Mouse (Mus musculus) brain, embryonic 18.5 days (tissue): ENCODE results near the gene Ppfia4.

Source experiments
- DNase-seq: peaks from one replicate; pipeline ENCODE4 v3.0.0-alpha.2; 2012; ENCODE audit warnings: low read depth, low spot score

Ppfia4 gene

DNA sequence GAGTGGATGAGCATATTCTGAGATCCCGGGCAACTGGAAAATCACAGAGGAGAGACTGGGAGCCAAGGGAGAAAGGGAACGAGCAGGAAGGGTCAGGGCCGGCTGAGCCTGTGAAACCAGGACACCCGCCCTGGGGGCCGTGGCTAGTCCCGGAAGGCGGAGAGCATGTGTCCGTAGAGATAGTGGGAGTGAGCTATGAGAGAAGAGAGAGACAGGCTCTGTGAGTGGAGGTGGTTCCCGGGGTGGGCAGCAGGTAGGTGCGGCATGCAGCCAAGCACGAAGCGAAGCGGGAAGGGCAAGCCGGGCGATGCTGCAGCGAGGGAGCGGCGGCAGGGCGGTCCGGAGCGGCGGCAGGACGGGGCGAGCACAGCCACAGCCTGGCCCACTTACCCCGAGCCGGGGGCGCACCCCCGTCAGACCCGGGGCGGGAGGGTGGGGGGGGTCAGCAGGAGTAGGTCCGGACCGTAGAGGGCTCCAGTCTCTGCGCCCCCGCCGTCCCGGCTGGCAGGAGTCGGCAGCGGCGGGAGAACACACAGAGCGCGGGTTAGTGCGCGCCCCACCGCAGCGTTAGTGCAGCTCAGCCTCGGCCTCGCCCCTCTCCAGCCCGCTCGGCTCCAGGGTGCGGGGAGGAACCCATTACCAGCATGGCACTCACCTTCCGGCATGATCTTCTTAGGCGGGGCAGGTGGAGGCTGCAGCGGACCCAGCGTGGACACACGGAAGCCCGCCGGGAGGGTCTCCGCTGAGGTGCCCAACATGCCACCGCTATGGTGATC is 33.9 kb downstream of the Ppfia4 start:
- DNase-seq: no peak

DNA sequence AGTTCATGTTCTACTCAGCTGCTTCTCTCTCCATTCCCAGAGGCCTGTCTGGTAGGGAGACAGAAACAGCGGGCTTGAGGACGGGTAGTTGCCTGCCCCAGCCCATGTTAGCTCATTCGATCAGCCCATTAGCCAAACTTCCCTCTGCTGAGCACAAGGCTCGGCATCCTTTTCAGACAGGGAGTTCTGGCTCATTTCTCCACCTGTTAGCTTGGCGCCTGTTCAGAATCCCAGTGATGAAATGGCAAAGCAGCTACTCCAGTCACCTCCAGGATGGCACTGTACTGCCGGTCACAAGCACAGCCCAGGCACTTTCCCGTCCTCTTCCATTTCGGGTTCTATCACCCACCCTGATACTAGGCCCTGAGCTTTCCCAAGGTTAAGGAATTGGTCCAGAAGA is 35.5 kb downstream of the Ppfia4 start:
- DNase-seq: no peak

DNA sequence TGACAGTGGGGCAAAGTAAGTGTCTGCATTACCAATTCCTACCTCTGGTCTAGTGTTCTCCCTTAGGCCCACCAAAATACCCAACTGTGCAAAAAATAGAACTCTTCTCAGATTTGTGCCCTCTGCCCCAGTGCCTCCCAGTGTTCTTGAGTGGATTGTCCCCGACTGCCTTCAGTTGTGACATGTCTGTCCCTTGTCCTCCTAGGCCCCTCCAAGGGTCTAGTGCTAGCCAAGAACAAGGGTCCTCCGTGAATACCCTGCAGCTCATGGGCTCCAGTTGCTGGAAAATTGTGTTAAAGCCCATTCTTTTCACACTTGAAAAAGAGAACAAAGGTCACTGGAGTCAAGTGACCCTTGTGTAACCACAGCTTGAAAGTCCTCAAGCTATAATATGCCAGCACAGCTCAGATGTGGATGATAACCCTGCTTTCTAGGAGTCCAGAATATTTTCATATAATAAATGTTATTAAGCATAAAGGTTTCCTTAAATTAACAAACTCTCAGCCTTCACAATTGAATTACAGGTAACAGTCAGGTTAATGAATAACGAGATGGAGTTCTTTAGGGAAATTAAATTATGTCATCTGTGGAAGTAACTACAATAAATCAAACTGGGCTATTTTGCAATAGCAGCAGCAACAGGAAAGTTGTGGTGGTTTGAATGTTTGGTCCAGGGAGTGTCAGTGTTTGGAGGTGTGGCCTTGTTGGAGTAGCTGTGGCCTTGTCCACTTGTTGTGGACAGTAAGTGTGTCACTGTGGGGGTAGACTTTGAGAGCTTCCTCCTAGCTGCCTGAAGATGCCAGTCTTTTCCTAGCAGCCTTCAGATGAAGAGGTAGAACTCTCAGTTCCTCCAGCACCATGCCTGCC is 38.8 kb downstream of the Ppfia4 start:
- DNase-seq: no peak

DNA sequence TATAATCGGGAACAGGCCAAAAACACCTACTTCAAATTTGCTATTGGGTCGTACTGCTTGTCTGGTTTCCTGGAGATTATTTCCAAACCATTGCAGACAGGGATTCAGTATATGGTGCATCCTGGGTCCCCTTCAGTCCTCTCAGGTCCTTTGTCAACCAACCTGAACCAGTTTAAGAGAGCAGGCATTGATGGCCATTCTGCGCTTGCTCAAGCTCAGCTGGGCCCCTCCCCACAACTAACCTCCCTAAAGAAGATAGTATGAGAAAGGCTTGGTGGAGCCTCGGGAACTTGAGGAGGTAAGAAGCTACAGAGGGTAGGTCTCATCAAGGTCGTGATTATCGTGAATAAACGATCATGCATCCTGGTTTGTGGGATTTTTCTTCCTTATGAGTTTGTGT is 39.5 kb downstream of the Ppfia4 start:
- no peak for DNase-seq

DNA sequence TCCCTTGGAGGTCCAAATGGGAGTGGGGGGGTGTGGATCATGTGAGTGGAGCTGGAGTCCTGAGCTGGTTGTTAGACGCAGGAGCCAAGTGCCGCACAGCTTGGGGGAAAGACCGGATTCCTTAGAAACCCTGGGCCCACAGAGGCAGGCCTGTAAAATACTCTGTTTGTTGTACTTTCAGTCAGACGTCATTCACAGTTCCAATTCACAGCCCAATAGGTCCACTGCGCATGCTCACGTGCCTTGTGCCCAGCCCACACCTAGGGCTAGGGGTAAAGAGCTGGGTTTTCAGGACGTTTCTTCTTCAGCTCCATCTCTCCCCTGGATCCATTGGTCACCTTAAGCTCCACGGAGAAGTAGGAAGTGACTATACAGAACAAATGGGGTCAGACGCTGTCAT is 40.1 kb downstream of the Ppfia4 start:
- no peak for DNase-seq

DNA sequence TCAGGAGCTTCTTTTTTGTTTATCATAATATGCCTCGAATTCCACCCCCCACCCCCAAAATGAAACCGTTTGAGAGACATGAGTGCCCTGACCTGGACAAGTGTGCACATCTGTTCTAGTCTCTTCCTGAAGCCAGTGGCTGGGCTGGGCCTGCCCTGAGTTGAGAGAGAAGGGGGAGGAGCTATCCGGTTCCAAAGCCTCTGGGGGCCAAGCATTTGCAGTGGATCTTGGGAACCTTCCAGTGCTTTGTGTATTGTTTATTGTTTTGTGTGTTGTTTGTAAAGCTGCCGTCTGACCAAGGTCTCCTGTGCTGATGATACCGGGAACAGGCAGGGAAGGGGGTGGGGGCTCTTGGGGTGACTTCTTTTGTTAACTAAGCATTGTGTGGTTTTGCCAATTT is 40.7 kb downstream of the Ppfia4 start:
- no peak for DNase-seq

DNA sequence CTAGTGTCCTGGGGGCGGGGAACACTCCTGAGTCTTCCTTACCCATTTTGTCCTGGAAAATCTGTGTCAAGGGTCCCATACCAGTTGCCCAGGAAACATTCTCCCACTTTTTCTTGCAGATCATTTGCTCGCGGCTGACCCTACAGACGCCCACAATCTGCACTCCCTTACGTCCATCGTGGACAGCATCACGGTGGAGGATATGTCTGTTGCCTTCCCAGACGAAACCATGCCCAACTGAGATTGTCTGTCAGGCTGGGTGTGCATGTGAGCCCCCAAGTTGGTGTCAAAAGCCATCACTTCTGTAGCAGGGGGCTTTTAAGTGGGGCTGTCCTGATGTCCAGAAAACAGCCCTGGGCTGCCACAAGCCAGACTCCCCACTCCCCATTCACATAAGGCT is 41.2 kb downstream of the Ppfia4 start:
- DNase-seq: no peak

DNA sequence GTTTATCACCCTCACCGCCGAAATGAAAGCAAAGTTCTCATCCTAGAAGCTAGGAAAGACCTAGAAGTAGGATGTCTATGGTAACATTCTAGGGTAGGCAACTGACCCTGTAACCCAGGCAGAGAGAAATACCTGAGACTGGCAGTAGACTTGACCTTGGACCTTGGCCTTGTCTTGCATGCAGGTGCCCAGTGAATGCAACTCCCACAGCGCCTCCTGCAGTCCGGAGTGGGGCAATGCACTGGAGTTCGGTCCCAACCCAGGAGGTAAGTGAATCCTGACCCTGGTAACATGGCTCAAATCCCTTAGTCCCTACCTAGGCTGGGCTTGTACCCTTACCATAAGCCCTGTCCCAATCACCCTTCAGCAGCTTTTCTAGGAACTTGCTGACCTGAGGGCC is 41.8 kb downstream of the Ppfia4 start:
- DNase-seq: no peak

DNA sequence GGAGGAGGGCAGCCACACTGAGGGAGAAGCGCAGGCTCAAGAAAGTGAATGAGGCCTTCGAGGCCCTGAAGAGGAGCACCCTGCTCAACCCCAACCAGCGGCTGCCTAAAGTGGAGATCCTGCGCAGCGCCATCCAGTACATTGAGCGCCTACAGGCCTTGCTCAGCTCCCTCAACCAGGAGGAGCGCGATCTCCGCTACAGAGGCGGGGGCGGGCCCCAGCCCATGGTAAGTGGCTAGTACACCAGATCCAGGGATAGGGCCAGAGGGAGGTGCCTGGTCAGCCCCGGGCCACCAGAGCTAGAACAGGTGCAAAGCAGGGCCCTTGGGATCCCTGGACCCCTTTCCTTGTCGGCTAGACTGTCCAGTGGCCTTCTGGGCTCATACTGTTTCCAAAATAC is 42.4 kb downstream of the Ppfia4 start:
- no peak for DNase-seq

DNA sequence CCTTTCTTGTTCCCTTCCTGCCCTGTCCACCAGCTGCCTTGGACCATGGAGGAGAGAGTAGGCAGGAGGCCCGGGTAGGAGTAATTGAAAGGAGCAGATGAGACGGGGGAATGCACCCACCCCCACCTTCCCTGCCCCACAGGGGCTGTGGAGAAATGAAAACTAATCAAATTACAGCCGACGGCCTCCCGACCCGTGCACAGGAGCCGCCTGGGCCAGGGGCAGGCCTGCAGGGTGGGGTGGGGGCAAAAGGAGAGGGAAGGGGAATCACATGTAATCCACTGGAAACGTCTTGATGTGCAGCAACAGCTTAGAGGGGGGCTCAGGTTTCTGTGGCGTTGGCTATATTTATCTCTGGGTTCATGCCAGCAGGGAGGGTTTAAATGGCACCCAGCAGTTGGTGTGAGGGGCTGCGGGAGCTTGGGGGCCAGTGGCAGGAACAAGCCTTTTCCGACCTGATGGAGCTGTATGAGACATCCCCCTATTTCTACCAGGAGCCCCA is 43.1 kb downstream of the Ppfia4 start, which contains the start of gene Myog:
Gene Myog (plus strand): TSS at position 392 of the 502 bp plus-strand sequence.
- no peak for DNase-seq

DNA sequence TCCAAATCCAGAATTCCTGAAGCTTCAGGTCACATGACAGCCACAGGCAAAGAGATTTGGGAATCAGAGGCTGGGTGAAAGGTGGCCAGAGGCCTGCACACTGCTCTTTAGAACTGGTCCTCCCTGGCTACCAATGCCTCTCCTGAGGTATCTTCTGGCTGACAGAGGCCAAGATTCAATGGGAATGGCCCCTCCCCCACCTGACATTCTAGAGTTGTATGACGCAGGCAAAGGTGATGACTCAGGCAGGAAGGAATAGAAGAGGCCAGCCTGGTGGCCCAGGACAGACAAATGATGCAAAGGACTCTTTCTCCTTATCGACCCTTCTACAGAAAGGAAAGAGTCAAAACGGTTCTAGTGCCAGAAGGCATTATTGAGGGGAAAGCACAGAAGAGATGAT is 44.5 kb downstream of the Ppfia4 start:
- no peak for DNase-seq

DNA sequence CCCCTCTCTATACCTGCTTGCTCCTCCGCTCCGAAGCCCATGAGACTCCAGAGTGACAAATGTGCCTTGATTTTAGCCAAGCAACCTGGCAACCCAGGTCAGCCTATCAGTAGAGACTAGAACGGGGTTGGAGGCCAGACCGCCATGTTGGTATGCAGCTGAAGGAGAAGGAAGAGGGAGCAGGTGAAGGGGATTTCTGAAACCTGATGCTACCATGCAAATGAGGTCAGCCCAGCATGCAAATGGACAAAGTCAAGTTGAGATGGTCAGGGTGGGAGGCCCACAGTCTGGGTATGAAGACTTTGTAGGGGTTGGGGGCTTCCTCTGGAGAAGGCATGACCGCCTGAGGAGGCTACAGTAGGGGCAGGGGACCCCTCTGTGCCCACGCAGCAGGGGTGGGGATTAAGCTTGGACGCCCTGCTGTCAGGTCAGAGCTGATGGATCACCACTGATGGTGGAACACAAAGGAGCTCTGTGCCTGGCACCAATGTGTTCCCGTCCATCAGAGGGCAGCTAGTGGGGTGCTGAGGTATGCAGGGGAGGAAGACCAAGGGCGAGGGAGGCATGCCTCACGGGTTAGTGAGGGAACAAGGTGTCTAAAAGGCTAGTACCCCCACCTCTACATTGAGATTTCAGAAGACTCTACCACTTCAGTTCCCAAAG is 47.1 kb downstream of the Ppfia4 start:
- DNase-seq: no peak

DNA sequence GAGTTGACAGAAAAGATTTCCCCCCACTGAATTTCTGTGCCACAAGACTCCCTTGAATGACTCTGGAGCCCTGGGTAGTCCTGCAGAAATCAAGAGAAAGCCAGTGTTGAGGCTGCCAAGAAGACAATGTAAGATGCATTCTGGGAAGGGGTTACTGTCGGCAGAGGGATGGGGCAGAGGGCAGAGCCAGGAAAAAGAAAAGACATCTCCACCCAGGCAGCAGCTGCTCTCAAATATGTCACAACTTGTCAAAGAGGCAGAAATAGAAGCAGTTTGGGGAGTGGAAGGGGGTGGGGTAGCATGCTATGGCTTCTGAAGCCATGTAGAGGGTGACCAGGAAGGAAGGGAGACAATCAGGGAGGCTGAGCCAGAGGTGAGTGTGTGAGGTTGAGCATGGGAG is 49.6 kb downstream of the Ppfia4 start:
- no peak for DNase-seq

DNA sequence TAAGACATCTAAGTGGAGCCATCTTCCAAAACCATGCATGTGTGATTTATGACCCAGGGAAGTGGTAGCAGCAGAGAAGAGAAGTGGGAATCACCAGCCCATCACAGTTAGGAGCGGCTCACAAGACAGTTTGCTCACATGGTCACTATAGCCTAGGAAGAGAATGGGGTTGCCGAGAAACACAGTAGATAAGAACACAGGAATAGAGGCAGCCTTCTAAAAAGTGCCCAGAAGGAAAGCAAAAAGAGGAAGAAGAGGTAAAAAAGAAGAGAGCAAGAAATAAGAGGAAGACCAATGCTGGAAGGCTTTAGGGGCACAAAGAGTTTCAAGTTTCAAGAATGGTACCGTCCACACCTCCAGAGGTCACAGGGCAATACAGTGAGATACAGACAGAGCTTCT is 50.4 kb downstream of the Ppfia4 start:
- DNase-seq: no peak

DNA sequence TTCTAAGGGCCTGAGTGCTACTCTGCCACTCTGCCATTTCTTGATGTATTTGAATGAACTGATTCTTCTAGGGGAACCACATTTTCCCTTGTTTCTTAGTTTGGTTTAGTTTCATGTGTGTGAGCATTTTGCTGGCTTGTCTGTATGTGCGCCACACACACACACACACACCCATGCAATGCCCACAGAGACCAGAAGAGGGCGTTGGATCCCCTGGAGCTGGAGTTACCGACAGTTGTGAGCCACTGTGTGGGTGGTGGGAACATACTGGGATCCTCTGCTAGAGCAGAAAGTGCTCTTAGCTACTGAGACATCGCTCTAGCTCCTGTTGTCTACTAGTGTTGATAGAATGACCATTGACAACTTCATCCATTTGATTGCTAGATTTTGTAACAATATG is 51.2 kb downstream of the Ppfia4 start:
- no peak for DNase-seq

DNA sequence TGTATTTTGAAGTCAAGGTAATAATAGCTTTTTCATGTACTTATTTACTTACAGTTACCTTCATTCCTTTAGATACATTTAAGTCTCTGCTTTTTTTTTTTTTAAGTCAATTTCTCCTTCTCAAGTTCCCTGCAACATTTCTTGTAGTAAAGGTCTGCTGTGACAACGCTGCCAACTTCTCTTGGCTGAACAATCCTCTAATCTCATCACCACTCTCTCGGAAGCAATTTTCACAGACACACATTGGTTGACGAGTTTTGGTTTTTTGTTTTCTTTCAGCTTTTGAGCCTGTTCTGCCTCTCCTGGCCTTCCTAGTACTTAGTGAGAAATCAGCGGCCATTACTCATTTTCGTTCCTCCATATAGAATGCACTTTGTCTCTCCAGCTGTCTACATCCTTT is 52.6 kb downstream of the Ppfia4 start:
- no peak for DNase-seq

DNA sequence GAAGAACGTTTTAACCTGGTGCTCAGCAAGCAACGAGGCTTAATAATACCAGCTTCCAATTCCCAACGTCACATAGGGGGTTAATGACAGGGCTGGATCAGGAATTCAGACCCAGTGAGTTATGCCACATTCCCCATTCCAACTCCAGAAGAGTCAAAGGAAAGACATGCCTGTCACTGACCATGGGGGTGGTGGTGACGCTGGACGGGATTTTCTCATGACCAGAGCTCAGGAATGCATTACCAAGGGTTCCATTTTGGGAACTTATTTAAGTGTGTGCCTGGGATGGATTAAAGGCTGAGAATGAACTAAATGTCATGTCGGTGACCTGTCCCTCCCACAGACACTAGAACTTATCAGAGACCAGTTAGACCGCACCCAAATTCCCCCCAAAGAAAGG is 55.9 kb downstream of the Ppfia4 start:
- DNase-seq: no peak

DNA sequence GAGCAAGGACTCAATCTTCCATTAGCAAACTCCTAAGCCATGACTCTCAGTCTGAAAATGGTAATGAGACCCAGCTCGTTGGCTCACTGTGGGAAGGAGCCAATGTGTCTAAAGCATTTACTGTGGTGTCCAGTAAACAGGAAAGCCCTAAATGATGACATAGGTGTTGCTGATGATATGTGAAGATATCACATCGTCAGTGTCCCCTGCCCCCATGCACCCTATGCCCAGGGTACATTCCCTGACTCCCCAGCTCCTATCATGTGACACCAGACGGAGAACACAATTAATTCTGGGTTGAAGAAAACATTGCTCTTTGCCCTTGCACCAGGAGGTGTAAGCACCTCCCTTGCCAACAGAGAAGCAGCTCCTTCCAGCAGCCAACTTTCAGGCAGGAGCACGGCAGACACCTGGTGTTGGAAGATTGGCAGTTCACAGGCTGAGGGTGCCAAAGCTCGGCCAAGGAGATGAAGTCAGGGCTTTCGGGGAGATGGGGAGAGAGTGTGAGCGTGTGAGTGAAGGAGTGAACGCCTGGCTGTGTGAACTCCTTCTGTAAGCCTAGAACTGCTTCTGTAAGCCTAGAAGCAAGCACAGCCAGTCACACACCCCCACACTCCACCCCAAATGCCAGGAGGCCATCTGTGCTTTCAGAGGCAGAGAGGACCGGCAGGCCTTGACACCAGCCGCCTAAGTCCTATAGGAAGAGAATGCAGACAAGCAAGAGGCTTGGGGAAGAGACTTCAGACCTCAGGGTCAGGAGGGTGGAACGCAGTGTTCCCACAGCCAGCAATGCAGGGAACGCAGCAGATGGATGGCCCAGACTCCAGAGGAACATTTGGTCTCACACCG is 56.9 kb downstream of the Ppfia4 start:
- no peak for DNase-seq

DNA sequence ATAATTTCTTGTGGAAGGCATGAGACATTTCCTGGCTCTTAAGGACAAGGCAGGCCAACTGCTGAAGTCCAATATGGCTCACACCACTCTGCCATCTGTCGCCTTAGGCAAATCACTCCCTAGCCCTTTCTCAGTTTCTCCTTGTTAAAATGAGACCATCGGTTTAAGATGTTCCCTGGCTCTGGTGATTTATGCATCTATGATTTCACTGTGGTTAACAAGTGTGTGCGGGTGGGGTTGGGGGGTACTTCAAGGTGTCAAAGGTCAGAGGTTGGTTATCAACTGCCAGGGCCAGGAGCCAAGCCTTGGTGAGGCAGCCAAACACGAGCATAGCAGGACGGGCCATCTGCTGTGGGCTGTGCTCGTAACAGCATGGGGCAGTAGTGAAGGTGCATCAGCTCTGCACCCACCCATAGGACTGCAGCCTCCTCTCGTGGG is 58.2 kb downstream of the Ppfia4 start:
- DNase-seq: no peak

DNA sequence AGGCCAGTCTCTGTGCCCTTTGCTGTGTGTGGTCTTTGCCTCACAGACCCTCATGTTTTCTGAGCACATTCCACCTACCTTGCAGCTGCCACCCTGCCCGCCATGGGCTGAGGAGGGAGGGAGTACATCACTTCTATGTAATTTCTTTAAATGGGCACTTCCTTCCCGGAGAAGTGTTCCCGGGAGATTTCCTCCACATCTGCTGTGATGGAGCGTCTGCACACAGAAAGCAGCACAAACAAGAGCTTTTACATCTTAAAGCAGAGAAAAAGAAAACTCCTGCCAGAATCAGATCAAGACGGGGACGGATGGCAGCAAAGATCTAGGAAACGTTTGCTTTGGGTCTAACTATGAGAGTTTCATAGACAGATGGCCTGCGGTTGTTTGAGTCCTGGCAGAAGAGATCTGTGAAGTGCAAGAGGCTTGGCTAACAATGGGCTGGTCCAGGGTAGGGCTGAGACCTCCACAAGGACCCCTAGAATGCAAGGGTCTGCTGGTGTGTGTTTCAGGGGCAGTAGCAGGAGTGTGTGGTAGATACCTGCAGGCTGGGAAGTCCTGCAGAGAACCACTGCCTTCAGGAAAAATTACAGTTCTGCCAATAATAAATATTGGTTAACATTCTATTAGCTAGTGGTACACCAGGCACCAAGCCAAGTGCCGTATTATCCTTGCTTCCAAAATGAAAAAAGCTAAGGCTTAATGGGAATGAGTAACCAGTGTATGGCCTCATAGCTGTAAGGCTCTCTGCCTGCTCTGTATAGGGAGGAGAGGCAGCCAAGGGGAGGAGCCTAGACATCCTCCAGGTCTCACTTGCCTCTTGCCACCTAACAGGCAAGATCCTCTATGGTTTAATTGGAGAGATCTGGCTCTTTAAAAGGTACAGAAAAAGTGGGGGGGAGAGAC is 59.0 kb downstream of the Ppfia4 start:
- no peak for DNase-seq
